Mouse (Mus musculus): ENCODE data around the gene Ksr2.

DNA sequence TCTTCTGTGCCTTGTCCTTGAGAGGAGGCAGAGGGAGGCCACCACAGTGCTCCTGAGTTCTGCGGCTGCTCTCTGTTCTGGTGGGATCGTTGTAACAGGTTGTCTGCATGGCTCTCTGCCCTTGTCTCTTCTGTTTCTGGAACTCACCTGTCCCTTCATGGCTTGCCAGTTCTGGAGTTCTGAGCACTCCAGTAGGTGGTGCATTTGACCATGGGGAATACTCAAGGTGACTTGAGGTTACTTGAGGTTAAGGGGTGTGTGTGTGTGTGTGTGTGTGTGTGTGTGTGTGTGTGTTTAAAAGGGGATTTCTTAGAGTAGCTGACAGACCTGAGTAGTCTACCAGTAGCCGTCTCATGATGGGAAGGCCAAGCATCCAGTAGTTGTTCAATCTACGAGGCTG, 55.2 kb downstream of the Ksr2 start:
- TF ChIP-seq GATA1 (IDR thresholded peaks at IDR 0.05; ENCODE audit: low read length) (no peak), TAL1 (IDR thresholded peaks at IDR 0.05; ENCODE audit: low read length) (no peak)

Measured in erythroblast, embryonic 14.5 days (primary cell).